Comparison of ENCODE assay signal across 8 mouse cellular contexts in the genomic region with DNA sequence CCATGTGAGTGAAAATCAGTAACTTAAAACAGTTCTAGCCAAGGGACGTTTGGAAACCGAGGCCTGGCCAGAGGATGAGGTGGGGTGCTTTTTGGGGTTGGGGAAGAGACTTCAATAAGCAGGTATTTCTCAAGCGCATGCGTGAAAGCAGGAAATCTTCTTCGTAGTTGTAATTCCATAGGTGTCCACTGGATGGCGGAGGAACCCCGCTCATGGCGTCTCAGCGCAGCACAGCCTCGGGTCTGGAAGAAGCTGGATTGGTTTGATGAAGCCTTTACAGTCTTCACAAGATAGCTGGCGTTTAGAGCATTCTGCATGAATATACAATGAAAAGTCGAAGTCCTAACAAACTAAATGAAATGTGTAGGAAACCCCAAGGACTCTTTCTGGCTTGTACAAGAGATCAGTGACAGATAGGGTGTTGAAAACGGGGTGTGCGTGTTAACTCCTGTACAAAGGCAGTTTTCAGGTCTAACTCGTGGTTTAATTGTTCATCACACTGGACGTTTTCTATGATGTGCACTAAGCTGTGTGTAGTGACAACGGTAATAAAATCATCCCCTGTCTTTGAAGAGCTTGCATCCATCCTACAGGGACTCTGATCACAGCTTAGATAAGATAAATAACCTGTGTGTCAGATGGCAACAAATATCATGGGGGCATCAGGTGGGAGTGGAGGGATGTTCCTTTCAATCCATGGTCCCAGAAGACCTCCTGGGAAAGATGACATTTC.
DNase-seq lines count a peak whose midpoint lies in the region; ATAC-seq and TF ChIP-seq lines count a peak whose summit lies in the region.

No protein-coding gene starts in this region.

- H3K4me1 ChIP-seq in bone marrow, adult 2 months (ENCODE audit: control insufficient read depth, insufficient read depth, low read length), result no peaks in the 10 kb centered on the region; the same call in 1 of the 2 replicates
- H3K4me1 ChIP-seq in embryonic facial prominence, embryonic 15.5 days, result peaks cover 6% of the 10 kb centered on the region; the same call in 1 of the 2 replicates
- no peaks in the 10 kb centered on the region for H3K4me1 ChIP-seq in lung, adult 2 months (ENCODE audit: control insufficient read depth, insufficient read depth, low read length)

- WGBS in bone marrow, adult 2 months, result 11% methylated on average over 17 of the region's 17 CpGs
- 16% methylated on average over 17 of the region's 17 CpGs for WGBS in embryonic facial prominence, embryonic 15.5 days
- WGBS in lung, adult 2 months, result 12% methylated on average over 17 of the region's 17 CpGs

- H3K36me3 ChIP-seq in embryonic facial prominence, embryonic 15.5 days, result no peaks in the 10 kb centered on the region

- no peak for TF ChIP-seq POLR2A in bone marrow, adult 2 months (IDR thresholded peaks at IDR 0.05; ENCODE audit: borderline replicate concordance, control insufficient read depth, low read depth, low read length)
- TF ChIP-seq POLR2A in lung, adult 2 months (IDR thresholded peaks at IDR 0.05; ENCODE audit: borderline replicate concordance, extremely low read depth, low read depth, low read length), result no peak

- no peak overlapping the region for H3K27ac ChIP-seq in bone marrow, adult 2 months (ENCODE audit: control insufficient read depth, insufficient read depth, low read depth, low read length, poor library complexity)
- H3K27ac ChIP-seq in embryonic facial prominence, embryonic 15.5 days (replicated peaks), result no peak overlapping the region

- H3K4me2 ChIP-seq in embryonic facial prominence, embryonic 15.5 days (replicated peaks), result no peak overlapping the region; the same call in 1 of the 2 replicates

- peak; percentile 77 for TF ChIP-seq CTCF in bone marrow, adult 2 months (IDR thresholded peaks at IDR 0.05; ENCODE audit: control insufficient read depth, insufficient read depth, low read length)
- peak; percentile 91 for TF ChIP-seq CTCF in lung, adult 2 months (IDR thresholded peaks at IDR 0.05; ENCODE audit: insufficient read depth, low read length)

- no peaks in the 10 kb centered on the region for H3K9me3 ChIP-seq in embryonic facial prominence, embryonic 15.5 days (replicated peaks)

- H3K27me3 ChIP-seq in embryonic facial prominence, embryonic 15.5 days, result no peaks in the 10 kb centered on the region

- intact Hi-C loops in heart, postnatal 10 days (cut with DNase I), result loop anchor here (1.0 to 5.0 kb wide), 8 partner anchors 93 to 958 kb away; a partner anchor contains a TSS

- peak; percentile 89 for ATAC-seq in CD4-positive, CD25-positive, alpha-beta regulatory T cell, adult 4 months
- 0 out of 2 replicates have a peak, but pooled peaks have one; percentile 58 for ATAC-seq in embryonic facial prominence, embryonic 15.5 days (ENCODE audit: insufficient number of reproducible peaks, low FRiP score, low TSS enrichment, low read depth)
- ATAC-seq in neutrophil, adult 5-6 weeks (ENCODE audit: extremely low read depth, insufficient number of reproducible peaks, low FRiP score, poor library complexity, severe bottlenecking), result peak; percentile 79; the same call in 1 of the 2 replicates

- no peak overlapping the region for H3K9ac ChIP-seq in embryonic facial prominence, embryonic 15.5 days

- H3K4me3 ChIP-seq in bone marrow, adult 2 months (replicated peaks; ENCODE audit: control insufficient read depth, low read depth, low read length), result no peak overlapping the region
- no peak overlapping the region for H3K4me3 ChIP-seq in embryonic facial prominence, embryonic 15.5 days (replicated peaks)
- H3K4me3 ChIP-seq in lung, adult 2 months (replicated peaks; ENCODE audit: extremely low read depth, low read depth, low read length), result no peak overlapping the region

- DNase-seq in heart, postnatal 10 days, result peak; percentile 85 to 90
- peak; percentile 68 to 85 for DNase-seq in kidney, postnatal 36 days
- peak; percentile 51 for DNase-seq in lung, adult 2 months
- DNase-seq in thymus, adult 18-20 months, result peak; percentile 45 to 52
